Mouse (Mus musculus): Measurements from ENCODE around the gene Ush1g. TPM values are rescaled to one million over a fixed set of nuclear protein-coding genes. Genes with fewer than 3 reads are reported as not detected.
A peak's percentile ranks its signal among the peaks of the same experiment; 100 is the strongest.

Ush1g gene
- polyA plus RNA-seq, 1 experiment from 2014 or later: 0.14 TPM

GRCm38 (mm10) chr11:115341246-115341645 lies 19.4 kb upstream of the Ush1g start:
- Histone ChIP-seq H3K27ac (ENCODE audit: low read depth) (no peak overlapping the region), H3K4me1 (replicated peaks; ENCODE audit: control insufficient read depth, insufficient read depth, low read length) (peaks cover 11% of the 10 kb centered on the region; the same call in 1 of the 2 replicates), H3K36me3 (ENCODE audit: control insufficient read depth, insufficient read depth, low read length) (no peaks in the 10 kb centered on the region), H3K4me2 (ENCODE audit: low read length) (no peak overlapping the region), H3K27me3 (replicated peaks; ENCODE audit: control insufficient read depth, insufficient read depth, low read length) (peaks cover 10% of the 10 kb centered on the region), H3K9ac (ENCODE audit: low read length) (no peak overlapping the region), H3K4me3 (ENCODE audit: low read depth, low read length) (no peak overlapping the region), H3K9me3 (ENCODE audit: control insufficient read depth, low read length) (no peaks in the 10 kb centered on the region)
- DNase-seq (ENCODE audit: low spot score) (no peak), ATAC-seq (replicated peaks; ENCODE audit: low FRiP score, low TSS enrichment, low read depth) (no peak)
- 67% methylated on average over 2 of the region's 2 CpGs for WGBS

GRCm38 (mm10) chr11:115337826-115338225 lies 16.0 kb upstream of the Ush1g start:
- Histone ChIP-seq H3K4me2 (ENCODE audit: low read length) (no peak overlapping the region), H3K27ac (ENCODE audit: low read depth) (no peak overlapping the region), H3K4me3 (ENCODE audit: low read depth, low read length) (no peak overlapping the region), H3K9ac (ENCODE audit: low read length) (no peak overlapping the region), H3K4me1 (replicated peaks; ENCODE audit: control insufficient read depth, insufficient read depth, low read length) (peaks cover 5% of the 10 kb centered on the region; the same call in 1 of the 2 replicates), H3K27me3 (replicated peaks; ENCODE audit: control insufficient read depth, insufficient read depth, low read length) (peaks cover 34% of the 10 kb centered on the region), H3K9me3 (ENCODE audit: control insufficient read depth, low read length) (no peaks in the 10 kb centered on the region), H3K36me3 (ENCODE audit: control insufficient read depth, insufficient read depth, low read length) (no peaks in the 10 kb centered on the region)
- 50% methylated on average over 1 of the region's 1 CpGs for WGBS
- DNase-seq (ENCODE audit: low spot score): no peak
- ATAC-seq (replicated peaks; ENCODE audit: low FRiP score, low TSS enrichment, low read depth): no peak

GRCm38 (mm10) chr11:115337350-115337749 lies 15.5 kb upstream of the Ush1g start:
- no peak overlapping the region for H3K9ac ChIP-seq (ENCODE audit: low read length)
- no peaks in the 10 kb centered on the region for H3K9me3 ChIP-seq (ENCODE audit: control insufficient read depth, low read length)
- ATAC-seq (replicated peaks; ENCODE audit: low FRiP score, low TSS enrichment, low read depth) (no peak), DNase-seq (ENCODE audit: low spot score) (no peak)
- 64% methylated on average over 3 of the region's 3 CpGs for WGBS
- no peak overlapping the region for H3K4me3 ChIP-seq (ENCODE audit: low read depth, low read length)
- H3K4me1 ChIP-seq (replicated peaks; ENCODE audit: control insufficient read depth, insufficient read depth, low read length): peaks cover 5% of the 10 kb centered on the region; the same call in 1 of the 2 replicates
- H3K27ac ChIP-seq (ENCODE audit: low read depth): no peak overlapping the region
- peaks cover 39% of the 10 kb centered on the region for H3K27me3 ChIP-seq (replicated peaks; ENCODE audit: control insufficient read depth, insufficient read depth, low read length)
- H3K36me3 ChIP-seq (ENCODE audit: control insufficient read depth, insufficient read depth, low read length): no peaks in the 10 kb centered on the region
- no peak overlapping the region for H3K4me2 ChIP-seq (ENCODE audit: low read length)

- Histone ChIP-seq H3K4me1 (replicated peaks; ENCODE audit: control insufficient read depth, insufficient read depth, low read length) (peaks cover 5% of the 10 kb centered on the region; the same call in 1 of the 2 replicates), H3K27me3 (replicated peaks; ENCODE audit: control insufficient read depth, insufficient read depth, low read length) (peaks cover 45% of the 10 kb centered on the region), H3K4me2 (ENCODE audit: low read length) (no peak overlapping the region), H3K4me3 (ENCODE audit: low read depth, low read length) (no peak overlapping the region), H3K36me3 (ENCODE audit: control insufficient read depth, insufficient read depth, low read length) (no peaks in the 10 kb centered on the region), H3K27ac (ENCODE audit: low read depth) (no peak overlapping the region), H3K9ac (ENCODE audit: low read length) (no peak overlapping the region), H3K9me3 (ENCODE audit: control insufficient read depth, low read length) (no peaks in the 10 kb centered on the region)
- no peak for ATAC-seq (replicated peaks; ENCODE audit: low FRiP score, low TSS enrichment, low read depth)
- WGBS: 17% methylated on average over 6 of the region's 6 CpGs
- peak; percentile 83 for DNase-seq (ENCODE audit: low spot score)
These were observed 14.3 kb upstream of the Ush1g start for GRCm38 (mm10) chr11:115336115-115336514.

GRCm38 (mm10) chr11:115335223-115335622 lies 13.4 kb upstream of the Ush1g start:
- ATAC-seq (replicated peaks; ENCODE audit: low FRiP score, low TSS enrichment, low read depth) (no peak), DNase-seq (ENCODE audit: low spot score) (no peak)
- H3K9me3 ChIP-seq (ENCODE audit: control insufficient read depth, low read length): no peaks in the 10 kb centered on the region
- peaks cover 45% of the 10 kb centered on the region for H3K27me3 ChIP-seq (replicated peaks; ENCODE audit: control insufficient read depth, insufficient read depth, low read length)
- no peak overlapping the region for H3K4me3 ChIP-seq (ENCODE audit: low read depth, low read length)
- H3K27ac ChIP-seq (ENCODE audit: low read depth): no peak overlapping the region
- no peak overlapping the region for H3K4me2 ChIP-seq (ENCODE audit: low read length)
- no peak overlapping the region for H3K9ac ChIP-seq (ENCODE audit: low read length)
- H3K36me3 ChIP-seq (ENCODE audit: control insufficient read depth, insufficient read depth, low read length): no peaks in the 10 kb centered on the region
- H3K4me1 ChIP-seq (replicated peaks; ENCODE audit: control insufficient read depth, insufficient read depth, low read length): peaks cover 5% of the 10 kb centered on the region; the same call in 1 of the 2 replicates
- 52% methylated on average over 12 of the region's 12 CpGs for WGBS

GRCm38 (mm10) chr11:115334531-115334930 lies 12.7 kb upstream of the Ush1g start, which contains the start of gene Otop3:
Gene Otop3, plus strand, starts transcription at chr11:115334731.
- Histone ChIP-seq H3K9ac (ENCODE audit: low read length) (no peak within 1 kb of the TSS), H3K27me3 (replicated peaks; ENCODE audit: control insufficient read depth, insufficient read depth, low read length) (peaks cover 50% of the 10 kb centered on the region), H3K4me1 (replicated peaks; ENCODE audit: control insufficient read depth, insufficient read depth, low read length) (peaks cover 5% of the 10 kb centered on the region; the same call in 1 of the 2 replicates), H3K36me3 (ENCODE audit: control insufficient read depth, insufficient read depth, low read length) (no peaks in the 10 kb centered on the region), H3K4me3 (ENCODE audit: low read depth, low read length) (no peak within 1 kb of the TSS), H3K27ac (ENCODE audit: low read depth) (no peak within 1 kb of the TSS), H3K9me3 (ENCODE audit: control insufficient read depth, low read length) (no peaks in the 10 kb centered on the region), H3K4me2 (ENCODE audit: low read length) (peak within 1 kb of the TSS; percentile 24)
- 2% methylated on average over 28 of the region's 29 CpGs for WGBS
- ATAC-seq (replicated peaks; ENCODE audit: low FRiP score, low TSS enrichment, low read depth) (no peak), DNase-seq (ENCODE audit: low spot score) (no peak)

- H3K27me3 ChIP-seq (replicated peaks; ENCODE audit: control insufficient read depth, insufficient read depth, low read length): peaks cover 40% of the 10 kb centered on the region
- 71% methylated on average over 15 of the region's 15 CpGs for WGBS
These were observed 7.5 kb upstream of the Ush1g start for GRCm38 (mm10) chr11:115329339-115329738.

GRCm38 (mm10) chr11:115326730-115327129 lies 4.9 kb upstream of the Ush1g start:
- DNase-seq (ENCODE audit: low spot score): no peak
- ATAC-seq (replicated peaks; ENCODE audit: low FRiP score, low TSS enrichment, low read depth): no peak
- Histone ChIP-seq H3K9ac (ENCODE audit: low read length) (no peak overlapping the region), H3K9me3 (ENCODE audit: control insufficient read depth, low read length) (no peaks in the 10 kb centered on the region), H3K27me3 (replicated peaks; ENCODE audit: control insufficient read depth, insufficient read depth, low read length) (peaks cover 45% of the 10 kb centered on the region), H3K27ac (ENCODE audit: low read depth) (no peak overlapping the region), H3K36me3 (ENCODE audit: control insufficient read depth, insufficient read depth, low read length) (no peaks in the 10 kb centered on the region), H3K4me1 (replicated peaks; ENCODE audit: control insufficient read depth, insufficient read depth, low read length) (peaks cover 4% of the 10 kb centered on the region), H3K4me3 (ENCODE audit: low read depth, low read length) (no peak overlapping the region), H3K4me2 (ENCODE audit: low read length) (no peak overlapping the region)
- WGBS: 62% methylated on average over 7 of the region's 7 CpGs

More at GRCm38 (mm10) chr11:115329339-115329738, 7.5 kb upstream of the Ush1g start:
- Histone ChIP-seq H3K4me1 (replicated peaks; ENCODE audit: control insufficient read depth, insufficient read depth, low read length) (peaks cover under 1% of the 10 kb centered on the region; the same call in 1 of the 2 replicates), H3K27ac (ENCODE audit: low read depth) (no peak overlapping the region), H3K9ac (ENCODE audit: low read length) (no peak overlapping the region), H3K4me3 (ENCODE audit: low read depth, low read length) (no peak overlapping the region), H3K4me2 (ENCODE audit: low read length) (no peak overlapping the region), H3K36me3 (ENCODE audit: control insufficient read depth, insufficient read depth, low read length) (no peaks in the 10 kb centered on the region), H3K9me3 (ENCODE audit: control insufficient read depth, low read length) (no peaks in the 10 kb centered on the region)
- DNase-seq (ENCODE audit: low spot score): no peak
- ATAC-seq (replicated peaks; ENCODE audit: low FRiP score, low TSS enrichment, low read depth): no peak

- Histone ChIP-seq H3K4me3 (ENCODE audit: low read depth, low read length) (no peak overlapping the region), H3K27me3 (replicated peaks; ENCODE audit: control insufficient read depth, insufficient read depth, low read length) (peaks cover 73% of the 10 kb centered on the region), H3K36me3 (ENCODE audit: control insufficient read depth, insufficient read depth, low read length) (no peaks in the 10 kb centered on the region), H3K4me1 (replicated peaks; ENCODE audit: control insufficient read depth, insufficient read depth, low read length) (peaks cover 4% of the 10 kb centered on the region), H3K4me2 (ENCODE audit: low read length) (no peak overlapping the region), H3K27ac (ENCODE audit: low read depth) (no peak overlapping the region), H3K9ac (ENCODE audit: low read length) (no peak overlapping the region), H3K9me3 (ENCODE audit: control insufficient read depth, low read length) (no peaks in the 10 kb centered on the region)
- ATAC-seq (replicated peaks; ENCODE audit: low FRiP score, low TSS enrichment, low read depth) (no peak), DNase-seq (ENCODE audit: low spot score) (no peak)
- WGBS: 14% methylated on average over 32 of the region's 32 CpGs
These were observed 1.5 kb upstream of the Ush1g start for GRCm38 (mm10) chr11:115323354-115323753.
